Mouse (Mus musculus): ENCODE data around the gene Apol9b.

Gene Apol9b

DNA sequence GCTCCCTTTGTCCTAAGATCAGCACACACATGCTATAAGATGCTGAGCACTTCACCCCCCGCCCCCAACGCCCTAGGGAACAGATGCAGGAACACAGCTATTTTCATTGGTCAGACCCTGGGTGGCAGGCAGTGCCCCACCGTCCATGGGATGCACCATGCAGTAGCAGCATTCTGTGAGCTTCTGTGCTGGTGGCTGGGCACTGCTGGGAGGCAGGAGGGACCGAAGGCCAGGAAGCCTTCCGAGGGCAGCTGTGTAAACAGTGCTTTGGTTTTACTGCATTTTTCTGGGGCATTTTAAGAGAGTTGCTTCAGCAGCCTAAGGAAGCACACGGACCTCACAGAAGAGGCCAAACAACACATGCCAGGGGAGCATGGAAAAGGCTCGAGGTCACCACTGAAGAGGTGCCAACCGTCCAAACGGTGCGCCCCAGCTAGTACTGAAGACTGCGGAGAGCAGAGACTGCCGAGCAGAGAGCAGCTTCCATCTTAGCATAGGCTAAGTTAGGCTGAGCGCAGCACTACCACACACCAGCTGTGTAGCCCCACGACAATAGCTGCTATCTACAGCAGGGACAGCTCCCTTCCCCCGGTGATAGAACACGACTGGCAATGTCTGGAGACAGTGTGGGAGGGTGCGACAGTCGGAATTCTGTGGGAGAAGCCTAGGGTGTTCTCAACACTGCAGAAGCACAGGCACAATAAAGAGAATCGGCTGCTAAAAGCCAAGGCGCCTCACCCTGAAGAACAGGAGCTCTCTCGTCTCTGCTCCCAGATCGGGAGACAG, 55.4 kb downstream of the Apol9b start:
- Histone ChIP-seq H3K27me3 (ENCODE audit: control insufficient read depth, insufficient read depth, low read length, poor library complexity, severe bottlenecking) (no peaks in the 10 kb centered on the region), H3K36me3 (ENCODE audit: control insufficient read depth, insufficient read depth, low read length, poor library complexity, severe bottlenecking) (peaks cover 39% of the 10 kb centered on the region)
- no peak for DNase-seq (ENCODE audit: low read depth, low spot score)

GRCm38 (mm10) chr15:77785807-77786206, 57.0 kb downstream of the Apol9b start:
- H3K27me3 ChIP-seq (ENCODE audit: control insufficient read depth, insufficient read depth, low read length, poor library complexity, severe bottlenecking) = no peaks in the 10 kb centered on the region
- no peak for DNase-seq (ENCODE audit: low read depth, low spot score)
- peaks cover 43% of the 10 kb centered on the region for H3K36me3 ChIP-seq (ENCODE audit: control insufficient read depth, insufficient read depth, low read length, poor library complexity, severe bottlenecking)

Measured in splenic B cell, adult 2 months (primary cell).